Mouse (Mus musculus): Measurements from ENCODE around the gene Cux1. TPM values are rescaled to one million over a fixed set of nuclear protein-coding genes. Genes with fewer than 3 reads are reported as not detected.
A peak's percentile ranks its signal among the peaks of the same experiment; 100 is the strongest.

The Cux1 gene
- polyA plus RNA-seq, 1 experiment from 2014 or later, result 100 TPM

GRCm38 (mm10) chr5:136551571-136551970 lies 15.7 kb downstream of the Cux1 start:
- WGBS, result 74% methylated on average over 6 of the region's 6 CpGs

GRCm38 (mm10) chr5:136550726-136551125 lies 16.6 kb downstream of the Cux1 start:
- H3K36me3 ChIP-seq (ENCODE audit: control insufficient read depth, insufficient read depth, low read length), result no peaks in the 10 kb centered on the region
- 18% methylated on average over 2 of the region's 2 CpGs for WGBS
- no peak overlapping the region for H3K27ac ChIP-seq (ENCODE audit: low read depth, low read length)
- H3K9me3 ChIP-seq (ENCODE audit: control insufficient read depth, low read length), result no peaks in the 10 kb centered on the region
- H3K4me1 ChIP-seq (ENCODE audit: control insufficient read depth, insufficient read depth, low read depth, low read length), result peaks cover 6% of the 10 kb centered on the region
- no peak overlapping the region for H3K9ac ChIP-seq (ENCODE audit: low read depth, low read length)
- ATAC-seq, result no peak
- no peak overlapping the region for H3K4me2 ChIP-seq (ENCODE audit: low read length)
- no peak overlapping the region for H3K4me3 ChIP-seq (ENCODE audit: low read length)
- no peaks in the 10 kb centered on the region for H3K27me3 ChIP-seq (replicated peaks; ENCODE audit: control insufficient read depth, insufficient read depth, low read length)

More at GRCm38 (mm10) chr5:136551571-136551970, 15.7 kb downstream of the Cux1 start:
- Histone ChIP-seq H3K36me3 (ENCODE audit: control insufficient read depth, insufficient read depth, low read length) (no peaks in the 10 kb centered on the region), H3K4me3 (ENCODE audit: low read length) (no peak overlapping the region), H3K9ac (ENCODE audit: low read depth, low read length) (no peak overlapping the region), H3K27me3 (replicated peaks; ENCODE audit: control insufficient read depth, insufficient read depth, low read length) (no peaks in the 10 kb centered on the region), H3K9me3 (ENCODE audit: control insufficient read depth, low read length) (no peaks in the 10 kb centered on the region), H3K4me1 (ENCODE audit: control insufficient read depth, insufficient read depth, low read depth, low read length) (peaks cover 9% of the 10 kb centered on the region), H3K4me2 (ENCODE audit: low read length) (no peak overlapping the region), H3K27ac (ENCODE audit: low read depth, low read length) (no peak overlapping the region)
- no peak for ATAC-seq

- Histone ChIP-seq H3K27me3 (replicated peaks; ENCODE audit: control insufficient read depth, insufficient read depth, low read length) (no peaks in the 10 kb centered on the region), H3K9ac (ENCODE audit: low read depth, low read length) (no peak overlapping the region), H3K9me3 (ENCODE audit: control insufficient read depth, low read length) (no peaks in the 10 kb centered on the region), H3K36me3 (ENCODE audit: control insufficient read depth, insufficient read depth, low read length) (no peaks in the 10 kb centered on the region), H3K4me2 (ENCODE audit: low read length) (no peak overlapping the region), H3K4me1 (ENCODE audit: control insufficient read depth, insufficient read depth, low read depth, low read length) (peaks cover 3% of the 10 kb centered on the region; the same call in 1 of the 2 replicates), H3K4me3 (ENCODE audit: low read length) (no peak overlapping the region), H3K27ac (ENCODE audit: low read depth, low read length) (no peak overlapping the region)
- no peak for ATAC-seq
- 46% methylated on average over 2 of the region's 2 CpGs for WGBS
Measured at GRCm38 (mm10) chr5:136548776-136549175, 18.5 kb downstream of the Cux1 start.

GRCm38 (mm10) chr5:136545061-136545460 lies 22.2 kb downstream of the Cux1 start:
- no peak for ATAC-seq
- H3K9ac ChIP-seq (ENCODE audit: low read depth, low read length), result no peak overlapping the region
- no peaks in the 10 kb centered on the region for H3K9me3 ChIP-seq (ENCODE audit: control insufficient read depth, low read length)
- no peak overlapping the region for H3K4me3 ChIP-seq (ENCODE audit: low read length)
- no peak overlapping the region for H3K4me2 ChIP-seq (ENCODE audit: low read length)
- no peaks in the 10 kb centered on the region for H3K27me3 ChIP-seq (replicated peaks; ENCODE audit: control insufficient read depth, insufficient read depth, low read length)
- 86% methylated on average over 4 of the region's 4 CpGs for WGBS
- H3K36me3 ChIP-seq (ENCODE audit: control insufficient read depth, insufficient read depth, low read length), result no peaks in the 10 kb centered on the region
- peaks cover 3% of the 10 kb centered on the region; the same call in 1 of the 2 replicates for H3K4me1 ChIP-seq (ENCODE audit: control insufficient read depth, insufficient read depth, low read depth, low read length)
- no peak overlapping the region for H3K27ac ChIP-seq (ENCODE audit: low read depth, low read length)

- Histone ChIP-seq H3K9ac (ENCODE audit: low read depth, low read length) (no peak overlapping the region), H3K27me3 (replicated peaks; ENCODE audit: control insufficient read depth, insufficient read depth, low read length) (no peaks in the 10 kb centered on the region), H3K36me3 (ENCODE audit: control insufficient read depth, insufficient read depth, low read length) (no peaks in the 10 kb centered on the region), H3K4me2 (ENCODE audit: low read length) (no peak overlapping the region), H3K27ac (ENCODE audit: low read depth, low read length) (no peak overlapping the region), H3K4me3 (ENCODE audit: low read length) (no peak overlapping the region), H3K9me3 (ENCODE audit: control insufficient read depth, low read length) (no peaks in the 10 kb centered on the region), H3K4me1 (ENCODE audit: control insufficient read depth, insufficient read depth, low read depth, low read length) (peaks cover 3% of the 10 kb centered on the region; the same call in 1 of the 2 replicates)
- no peak for ATAC-seq
Measured at GRCm38 (mm10) chr5:136543171-136543570, 24.1 kb downstream of the Cux1 start.

GRCm38 (mm10) chr5:136540952-136541351 lies 26.3 kb downstream of the Cux1 start:
- H3K4me3 ChIP-seq (ENCODE audit: low read length), result no peak overlapping the region
- H3K4me2 ChIP-seq (ENCODE audit: low read length), result no peak overlapping the region
- peak; percentile 52; the same call in 1 of the 2 replicates for ATAC-seq
- H3K9ac ChIP-seq (ENCODE audit: low read depth, low read length), result no peak overlapping the region
- no peaks in the 10 kb centered on the region for H3K36me3 ChIP-seq (ENCODE audit: control insufficient read depth, insufficient read depth, low read length)
- H3K9me3 ChIP-seq (ENCODE audit: control insufficient read depth, low read length), result no peaks in the 10 kb centered on the region
- H3K27ac ChIP-seq (ENCODE audit: low read depth, low read length), result no peak overlapping the region
- no peaks in the 10 kb centered on the region for H3K27me3 ChIP-seq (replicated peaks; ENCODE audit: control insufficient read depth, insufficient read depth, low read length)
- H3K4me1 ChIP-seq (ENCODE audit: control insufficient read depth, insufficient read depth, low read depth, low read length), result peaks cover 3% of the 10 kb centered on the region; the same call in 1 of the 2 replicates

GRCm38 (mm10) chr5:136540055-136540838 lies 27.0 kb downstream of the Cux1 start:
- no peak for ATAC-seq
- H3K9ac ChIP-seq (ENCODE audit: low read depth, low read length), result no peak overlapping the region
- no peak overlapping the region for H3K4me2 ChIP-seq (ENCODE audit: low read length)
- H3K4me3 ChIP-seq (ENCODE audit: low read length), result no peak overlapping the region
- no peaks in the 10 kb centered on the region for H3K9me3 ChIP-seq (ENCODE audit: control insufficient read depth, low read length)
- no peak overlapping the region for H3K27ac ChIP-seq (ENCODE audit: low read depth, low read length)
- WGBS, result 94% methylated on average over 5 of the region's 5 CpGs
- no peaks in the 10 kb centered on the region for H3K36me3 ChIP-seq (ENCODE audit: control insufficient read depth, insufficient read depth, low read length)
- H3K4me1 ChIP-seq (ENCODE audit: control insufficient read depth, insufficient read depth, low read depth, low read length), result peaks cover 3% of the 10 kb centered on the region; the same call in 1 of the 2 replicates
- no peaks in the 10 kb centered on the region for H3K27me3 ChIP-seq (replicated peaks; ENCODE audit: control insufficient read depth, insufficient read depth, low read length)

- H3K9ac ChIP-seq (ENCODE audit: low read depth, low read length), result no peak overlapping the region
- H3K27ac ChIP-seq (ENCODE audit: low read depth, low read length), result no peak overlapping the region
- H3K9me3 ChIP-seq (ENCODE audit: control insufficient read depth, low read length), result no peaks in the 10 kb centered on the region
- H3K4me2 ChIP-seq (ENCODE audit: low read length), result no peak overlapping the region
- H3K4me1 ChIP-seq (ENCODE audit: control insufficient read depth, insufficient read depth, low read depth, low read length), result peaks cover 3% of the 10 kb centered on the region; the same call in 1 of the 2 replicates
- no peaks in the 10 kb centered on the region for H3K27me3 ChIP-seq (replicated peaks; ENCODE audit: control insufficient read depth, insufficient read depth, low read length)
- ATAC-seq, result no peak
- no peaks in the 10 kb centered on the region for H3K36me3 ChIP-seq (ENCODE audit: control insufficient read depth, insufficient read depth, low read length)
- no peak overlapping the region for H3K4me3 ChIP-seq (ENCODE audit: low read length)
- WGBS, result 92% methylated on average over 4 of the region's 4 CpGs
Measured at GRCm38 (mm10) chr5:136536753-136537152, 30.5 kb downstream of the Cux1 start.

GRCm38 (mm10) chr5:136535976-136536725 lies 31.1 kb downstream of the Cux1 start:
- Histone ChIP-seq H3K36me3 (ENCODE audit: control insufficient read depth, insufficient read depth, low read length) (no peaks in the 10 kb centered on the region), H3K27ac (ENCODE audit: low read depth, low read length) (no peak overlapping the region), H3K9ac (ENCODE audit: low read depth, low read length) (no peak overlapping the region), H3K4me3 (ENCODE audit: low read length) (no peak overlapping the region), H3K4me1 (ENCODE audit: control insufficient read depth, insufficient read depth, low read depth, low read length) (peaks cover 3% of the 10 kb centered on the region; the same call in 1 of the 2 replicates), H3K27me3 (replicated peaks; ENCODE audit: control insufficient read depth, insufficient read depth, low read length) (no peaks in the 10 kb centered on the region), H3K4me2 (ENCODE audit: low read length) (no peak overlapping the region), H3K9me3 (ENCODE audit: control insufficient read depth, low read length) (no peaks in the 10 kb centered on the region)
- 70% methylated on average over 5 of the region's 5 CpGs for WGBS
- ATAC-seq, result no peak

All from hindbrain, embryonic 16.5 days (tissue).